Mouse (Mus musculus): ENCODE measurements around the gene Senp6. TPM values are rescaled to one million over a fixed set of nuclear protein-coding genes. Genes with fewer than 3 reads are reported as not detected.
"Not testable (repeated sequence)": the region's sequence is repeated elsewhere in the genome, so short reads cannot be mapped to it uniquely, and the experiment has no call there.

Gene Senp6
- total RNA-seq, 2 experiments from 2014 or later = 64.3 to 65.3 TPM

DNA sequence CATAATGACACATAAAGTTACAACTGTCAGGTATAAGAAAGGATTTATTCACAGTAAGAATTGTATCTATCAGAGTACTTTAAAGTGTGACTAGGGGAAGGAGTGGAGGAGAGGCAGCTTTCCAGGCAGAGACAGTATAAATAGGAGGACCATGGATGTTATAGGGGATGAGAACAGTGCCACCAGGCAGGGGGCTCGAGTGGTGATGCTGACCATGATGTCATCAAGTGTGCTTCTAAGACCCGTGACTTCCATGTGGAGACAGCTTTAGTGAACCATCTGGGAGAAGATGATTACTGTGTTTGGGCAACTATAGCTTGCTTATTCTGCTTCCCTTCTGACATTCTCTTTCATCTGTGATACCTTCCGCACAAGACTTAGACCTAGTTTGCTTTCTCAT is 4.9 kb downstream of the Senp6 start:
- no peak for DNase-seq (ENCODE audit: low spot score)
- intact Hi-C loops (cut with DNase I) = no loop called here

- intact Hi-C loops (cut with DNase I) = no loop called here
- no peak for DNase-seq (ENCODE audit: low spot score)
Observed at GRCm38 (mm10) chr9:80074067-80074466, 7.4 kb downstream of the Senp6 start.

DNA sequence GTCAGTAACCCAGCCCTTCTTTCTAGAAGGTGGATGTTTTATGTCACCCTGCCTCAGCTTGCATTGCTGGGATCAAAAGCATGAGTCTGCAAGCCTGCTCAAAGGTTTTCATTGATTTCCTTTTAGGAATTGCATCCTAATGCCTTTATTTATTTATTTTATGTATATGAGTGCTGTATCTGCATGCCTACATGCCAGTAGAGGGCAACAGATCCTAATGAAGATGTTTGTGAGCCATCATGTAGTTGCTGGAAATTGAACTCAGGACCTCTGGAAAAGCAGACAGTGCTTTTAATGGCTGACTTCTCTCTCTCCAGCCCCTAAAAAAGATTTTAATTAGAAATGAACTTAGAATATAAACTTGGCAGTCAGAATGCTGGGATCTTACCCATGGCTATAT is 8.2 kb downstream of the Senp6 start:
- no peak for DNase-seq (ENCODE audit: low spot score)
- intact Hi-C loops (cut with DNase I) = no loop called here

- DNase-seq (ENCODE audit: low spot score) = no peak
Observed at GRCm38 (mm10) chr9:80080941-80081340, 14.2 kb downstream of the Senp6 start.

GRCm38 (mm10) chr9:80084429-80085092 is 17.9 kb downstream of the Senp6 start:
- intact Hi-C loops (cut with DNase I) = no loop called here

More at GRCm38 (mm10) chr9:80080941-80081340, 14.2 kb downstream of the Senp6 start:
- intact Hi-C loops (cut with DNase I) = no loop called here

DNA sequence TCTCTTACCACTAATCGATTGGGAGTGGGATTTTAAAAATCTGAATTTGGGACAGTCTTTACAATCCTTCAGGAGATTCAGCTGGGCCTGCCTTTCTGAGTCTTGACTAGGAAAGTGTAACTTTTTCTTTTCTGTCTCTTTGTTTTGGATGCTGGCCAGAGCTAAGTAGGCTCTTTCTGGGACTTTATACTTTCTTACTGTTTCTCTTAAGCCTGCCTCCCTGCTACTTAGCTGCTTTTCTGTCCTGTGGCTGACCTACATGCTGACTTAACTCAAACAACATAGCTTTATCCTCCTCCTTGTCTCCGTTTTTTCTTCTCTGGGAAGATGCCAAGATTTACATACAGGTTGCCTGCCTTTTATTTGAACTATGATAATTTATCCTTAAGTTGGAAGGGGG is 19.0 kb downstream of the Senp6 start:
- no peak for DNase-seq (ENCODE audit: low spot score)
- intact Hi-C loops (cut with DNase I) = no loop called here

More at GRCm38 (mm10) chr9:80084429-80085092, 17.9 kb downstream of the Senp6 start:
- no peak for DNase-seq (ENCODE audit: low spot score)

DNA sequence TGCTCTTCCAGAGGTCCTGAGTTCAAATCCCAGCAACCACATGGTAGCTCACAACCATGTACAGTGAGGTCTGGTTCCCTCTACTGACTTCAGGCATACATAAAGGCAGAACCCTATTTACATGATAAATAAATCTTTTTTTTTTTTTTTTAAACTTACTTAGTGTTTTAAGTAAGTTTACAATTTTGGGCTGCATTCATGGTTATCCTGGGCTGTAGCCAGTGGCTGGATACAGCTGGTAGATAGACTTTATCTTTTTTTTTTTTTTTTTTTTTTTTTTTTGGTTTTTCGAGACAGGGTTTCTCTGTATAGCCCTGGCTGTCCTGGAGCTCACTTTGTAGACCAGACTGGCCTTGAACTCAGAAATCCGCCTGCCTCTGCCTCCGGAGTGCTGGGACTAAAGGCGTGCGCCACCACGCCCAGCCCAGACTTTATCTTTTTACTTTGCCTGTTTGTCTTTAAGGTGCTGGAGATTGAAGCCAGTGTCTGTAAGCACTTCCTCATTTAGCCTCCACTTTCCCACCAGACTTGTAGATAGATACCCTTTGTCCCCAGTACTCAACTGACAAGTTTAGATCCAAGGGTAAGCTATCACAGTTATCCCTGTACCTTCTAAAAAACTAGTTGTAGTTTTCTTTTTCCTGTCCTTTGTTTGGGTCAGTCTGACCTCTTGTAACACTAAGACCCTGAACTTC is 19.7 kb downstream of the Senp6 start:
- intact Hi-C loops (cut with DNase I); DNase-seq (ENCODE audit: low spot score): not testable (repeated sequence)

DNA sequence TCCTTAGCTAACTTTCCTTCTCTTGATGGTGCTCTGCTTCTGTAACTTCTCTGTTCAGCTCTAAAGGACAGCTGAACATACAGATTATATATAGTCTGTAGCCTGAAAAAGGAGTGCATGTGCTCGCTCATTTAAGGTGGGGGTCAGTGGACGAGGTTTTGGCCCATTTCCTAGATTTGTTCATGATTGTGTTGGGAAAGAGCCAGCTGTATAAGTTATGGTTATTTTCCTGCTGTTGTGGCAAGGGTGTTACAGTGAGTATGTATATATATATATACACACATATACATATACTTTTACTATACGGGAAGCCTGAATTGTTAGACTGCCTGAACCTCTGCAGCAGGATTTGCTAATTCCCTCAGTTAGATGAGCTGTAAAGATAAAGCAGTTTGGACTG is 22.7 kb downstream of the Senp6 start:
- intact Hi-C loops (cut with DNase I) = no loop called here
- no peak for DNase-seq (ENCODE audit: low spot score)

DNA sequence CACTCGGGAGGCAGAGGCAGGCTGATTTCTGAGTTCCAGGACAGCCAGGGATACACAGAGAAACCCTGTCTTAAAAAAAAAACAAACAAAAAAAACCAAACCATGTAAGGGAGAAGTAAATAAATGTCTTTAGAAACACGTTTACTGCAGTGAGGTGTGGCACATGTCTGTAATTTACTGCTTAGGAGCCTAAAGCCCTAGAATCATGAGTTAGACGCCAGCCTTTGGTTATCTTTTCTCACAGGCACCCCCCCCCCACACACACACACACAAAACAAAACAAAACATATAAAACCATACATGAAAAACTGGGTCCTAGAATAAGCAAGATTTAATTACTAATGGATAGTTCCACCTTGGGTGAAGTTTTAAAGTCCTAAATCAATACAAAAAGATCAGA is 29.6 kb downstream of the Senp6 start:
- no peak for DNase-seq (ENCODE audit: low spot score)
- intact Hi-C loops (cut with DNase I) = no loop called here

GRCm38 (mm10) chr9:80145992-80146587 is 79.4 kb downstream of the Senp6 start:
- DNase-seq (ENCODE audit: low spot score) = no peak
- intact Hi-C loops (cut with DNase I) = no loop called here

DNA sequence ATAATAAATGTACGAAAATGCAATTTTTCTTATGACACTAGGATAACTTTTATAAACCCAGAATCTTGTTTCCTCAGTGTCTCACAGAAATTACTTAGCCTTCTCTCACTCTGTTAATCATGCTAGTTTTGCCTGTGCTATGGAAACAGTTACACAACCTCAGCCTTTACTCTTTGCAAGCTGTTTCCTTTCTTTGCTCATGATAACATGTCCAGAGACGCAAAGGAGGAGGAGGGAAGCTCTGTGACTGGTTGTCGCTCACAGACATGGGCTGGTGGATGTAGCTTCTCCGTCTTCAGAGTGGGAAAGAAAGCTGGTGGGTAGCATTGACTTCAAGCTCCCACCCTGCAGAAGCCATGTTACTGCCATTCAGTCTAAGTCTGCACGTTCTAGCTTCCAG is 82.9 kb downstream of the Senp6 start:
- no peak for DNase-seq (ENCODE audit: low spot score)
- intact Hi-C loops (cut with DNase I) = no loop called here

DNA sequence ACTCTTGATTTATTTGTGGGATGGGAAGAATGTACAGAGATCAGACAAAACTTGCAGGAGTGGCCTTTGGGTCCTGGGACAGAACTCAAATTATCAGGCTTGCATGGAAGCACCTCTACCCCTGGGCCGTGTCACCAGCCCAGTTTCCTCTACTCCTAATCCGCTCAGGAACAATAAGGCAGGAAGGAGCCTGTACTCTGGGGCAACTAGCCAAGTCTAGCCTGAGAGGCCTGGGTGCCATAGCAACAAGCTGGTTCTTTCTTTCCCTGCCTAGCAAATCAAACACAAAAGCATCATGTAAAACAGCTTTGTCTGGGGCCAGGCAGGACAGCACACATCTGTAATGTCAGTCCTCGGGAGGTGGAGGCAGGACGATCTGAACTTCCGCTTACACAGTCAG is 88.6 kb downstream of the Senp6 start:
- peak; percentile 31 for DNase-seq (ENCODE audit: low spot score)
- intact Hi-C loops (cut with DNase I) = no loop called here

DNA sequence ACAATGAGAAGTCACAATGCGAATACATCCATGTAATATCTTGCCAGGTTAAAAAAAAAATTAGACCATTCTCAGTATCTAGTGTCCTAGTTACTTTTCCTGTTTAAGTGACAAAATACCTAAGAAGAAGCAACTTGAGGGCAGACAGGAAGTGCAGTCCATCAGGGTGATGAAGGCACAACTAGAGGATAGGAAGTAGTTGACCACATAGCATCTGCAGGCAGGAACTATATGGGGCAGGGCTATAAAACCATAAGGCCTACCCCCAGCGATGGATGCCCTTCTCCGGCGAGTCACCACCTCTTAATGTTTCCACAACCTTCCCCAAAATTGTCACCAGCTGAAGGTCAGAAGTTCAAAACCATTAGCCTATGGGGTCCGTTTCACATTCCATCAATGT is 90.1 kb downstream of the Senp6 start:
- intact Hi-C loops (cut with DNase I) = no loop called here
- no peak for DNase-seq (ENCODE audit: low spot score)

GRCm38 (mm10) chr9:80157840-80158465 is 91.2 kb downstream of the Senp6 start:
- DNase-seq (ENCODE audit: low spot score) = no peak
- intact Hi-C loops (cut with DNase I) = no loop called here

DNA sequence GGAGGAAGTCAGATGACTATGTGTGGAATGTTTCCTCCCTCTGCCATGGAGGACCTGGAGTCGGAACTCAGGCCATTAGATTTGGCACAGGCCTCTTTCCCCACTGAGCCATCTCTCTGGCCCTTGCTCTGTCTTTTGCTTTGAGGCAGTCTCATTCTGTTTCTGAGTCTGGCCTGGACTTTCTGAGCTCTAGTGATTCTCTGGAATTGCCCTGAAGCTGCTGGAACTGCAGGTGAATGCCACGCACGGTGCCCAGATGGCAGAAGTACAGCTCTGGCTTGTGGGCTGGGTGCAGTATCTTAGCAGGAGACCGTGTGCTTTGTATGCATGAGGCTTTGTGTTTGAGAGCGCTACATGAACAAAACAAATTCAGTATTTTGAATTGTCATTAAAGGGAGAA is 92.2 kb downstream of the Senp6 start:
- intact Hi-C loops (cut with DNase I) = no loop called here
- DNase-seq (ENCODE audit: low spot score) = no peak

GRCm38 (mm10) chr9:80161451-80161850 is 94.7 kb downstream of the Senp6 start:
- no peak for DNase-seq (ENCODE audit: low spot score)
- intact Hi-C loops (cut with DNase I) = loop anchor here (5.0 kb wide), 1 partner anchor 94 kb away; the partner anchor contains the start of gene Senp6

DNA sequence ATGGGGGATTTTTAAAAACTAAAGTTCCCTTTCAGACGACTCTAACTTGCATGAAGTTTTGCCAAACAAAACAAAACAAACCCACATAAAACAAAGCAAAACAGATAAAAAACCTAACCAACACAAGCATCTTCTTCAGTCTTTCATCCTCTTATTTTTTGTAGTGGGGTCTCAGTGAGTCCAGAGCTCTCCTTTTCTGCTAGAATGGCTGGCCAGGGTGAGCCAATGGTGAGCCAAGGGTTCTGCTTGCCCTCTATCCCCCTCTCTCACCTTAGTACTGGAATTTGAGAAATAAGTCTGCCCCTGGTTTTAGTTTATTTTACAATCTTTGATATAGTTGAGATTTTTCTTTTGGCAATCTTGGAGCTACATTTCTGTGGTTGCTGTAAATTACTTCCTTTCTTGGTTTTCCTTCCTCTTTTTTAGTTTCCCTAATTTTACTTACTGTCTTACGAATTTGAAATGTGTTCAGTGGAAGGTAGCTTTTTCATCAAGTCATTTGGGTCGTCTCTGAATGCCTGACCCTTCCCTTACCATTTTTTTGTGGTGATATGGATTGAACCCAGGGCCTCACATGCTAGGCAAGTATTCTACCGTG is 96.5 kb downstream of the Senp6 start:
- DNase-seq (ENCODE audit: low spot score) = no peak
- intact Hi-C loops (cut with DNase I) = loop anchor here (5.0 kb wide), 1 partner anchor 96 kb away; the partner anchor contains the start of gene Senp6

DNA sequence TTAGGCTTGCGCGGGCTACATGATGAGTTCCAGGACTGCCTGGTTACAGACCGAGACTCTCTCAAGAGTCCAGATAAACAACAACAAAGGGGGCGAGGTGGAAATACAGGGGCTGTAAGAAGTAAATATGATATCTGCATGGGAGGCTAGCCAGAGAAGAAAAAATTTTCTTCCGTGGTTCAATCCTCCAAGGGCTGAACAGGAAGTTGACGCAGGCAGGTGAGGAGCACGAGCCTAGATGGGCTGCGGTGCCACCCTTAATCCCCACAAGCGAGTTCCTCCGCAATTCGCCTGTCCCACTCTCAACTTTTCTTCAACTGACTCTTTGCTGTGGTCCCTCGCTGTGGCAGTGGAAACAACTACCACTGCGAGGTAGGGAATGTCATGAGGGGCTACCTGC is 97.5 kb downstream of the Senp6 start:
- intact Hi-C loops (cut with DNase I) = loop anchor here (5.0 kb wide), 1 partner anchor 97 kb away; the partner anchor contains the start of gene Senp6
- DNase-seq (ENCODE audit: low spot score) = no peak

- intact Hi-C loops (cut with DNase I) = loop anchor here (5.0 kb wide), 2 partner anchors 97 to 98 kb away; partner anchors contain the start of gene Senp6
- peak; percentile 91 for DNase-seq (ENCODE audit: low spot score)
Observed at GRCm38 (mm10) chr9:80164611-80165474, 98.1 kb downstream of the Senp6 start, which contains the start of gene Myo6. TSS of gene Myo6 (plus strand) at chr9:80165031.
